Mouse (Mus musculus) megakaryocyte, embryonic 14.5 days (primary cell): ENCODE data around the gene Tnxb.
"Not testable (repeated sequence)": the region's sequence is repeated elsewhere in the genome, so short reads cannot be mapped to it uniquely, and the experiment has no call there.

Experiments
- FLI1 ChIP-seq: IDR thresholded peaks from 2 replicates; pipeline ENCODE4 v1.6.1; 2012; ENCODE audit warnings: low read length, inconsistent platforms, mixed read lengths
- GATA1 ChIP-seq: IDR thresholded peaks from 3 replicates; pipeline ENCODE4 v1.6.1; 2012; ENCODE audit warnings: mixed read lengths, low read length, inconsistent platforms, borderline replicate concordance

GRCm38 (mm10) chr17:34744611-34745010 lies 74.3 kb downstream of the Tnxb start:
- not testable (repeated sequence) for TF ChIP-seq FLI1, GATA1
